Mouse (Mus musculus) left cerebral cortex, postnatal 14 days (tissue): ENCODE measurements around the gene Rps6kb1. TPM values are rescaled to one million over a fixed set of nuclear protein-coding genes. Genes with fewer than 3 reads are reported as not detected.
"Not testable (repeated sequence)": the region's sequence is repeated elsewhere in the genome, so short reads cannot be mapped to it uniquely, and the experiment has no call there.

Experiments used
- DNase-seq, 2 experiments: peaks; one replicate each; pipeline ENCODE4 v3.0.0; 2021 to 2022; ENCODE audit warnings: low spot score in 2 of 2, mixed read lengths in 1 of 2
- intact Hi-C: fragments of 180-260 bp; cut with DNase I; formaldehyde crosslinking; loops from one replicate; pipeline ENCODE4 v1.15.1; 2025
- microRNA-seq, 2 experiments: library from miRNA; unstranded; fragments of <30 nt; microRNA quantifications; one replicate each; pipeline ENCODE4 v1.2.0; 2022
- total RNA-seq, 2 experiments: library from RNA; stranded (reverse); gene quantifications; 2 replicates each; pipeline ENCODE4 v1.2.3; 2021

The Rps6kb1 gene
- total RNA-seq, 2 experiments from 2014 or later, result 38.5 to 38.7 TPM

GRCm38 (mm10) chr11:86497908-86498307, 46.7 kb downstream of the Rps6kb1 start:
- no peak for DNase-seq
- intact Hi-C loops, result no loop called here

- DNase-seq, result no peak
- intact Hi-C loops, result no loop called here
Measured at GRCm38 (mm10) chr11:86497356-86497755, 47.2 kb downstream of the Rps6kb1 start.

- no peak for DNase-seq
- intact Hi-C loops, result no loop called here
Measured at GRCm38 (mm10) chr11:86490782-86491181, 53.8 kb downstream of the Rps6kb1 start.

GRCm38 (mm10) chr11:86484910-86485510, 59.6 kb downstream of the Rps6kb1 start:
- intact Hi-C loops, result no loop called here
- peak; percentile 50 to 57 for DNase-seq

- intact Hi-C loops, result no loop called here
- peak; percentile 97 for DNase-seq
Measured at GRCm38 (mm10) chr11:86484101-86484868, 60.3 kb downstream of the Rps6kb1 start, which contains the start of gene Rnft1. Rnft1 (plus strand) TSS chr11:86484657.

GRCm38 (mm10) chr11:86473576-86473975, 71.0 kb downstream of the Rps6kb1 start:
- peak in 1 of 2 experiments; percentile 9 for DNase-seq
- intact Hi-C loops, result no loop called here

- intact Hi-C loops, result no loop called here
- peak; percentile 30 to 60 for DNase-seq
Measured at GRCm38 (mm10) chr11:86472771-86473171, 71.8 kb downstream of the Rps6kb1 start.

- intact Hi-C loops, result no loop called here
Measured at GRCm38 (mm10) chr11:86471785-86472184, 72.8 kb downstream of the Rps6kb1 start.

GRCm38 (mm10) chr11:86468971-86469370, 75.6 kb downstream of the Rps6kb1 start:
- DNase-seq, result no peak
- intact Hi-C loops, result no loop called here

More at GRCm38 (mm10) chr11:86471785-86472184, 72.8 kb downstream of the Rps6kb1 start:
- peak in 1 of 2 experiments; percentile 55 for DNase-seq

- DNase-seq, result no peak
- intact Hi-C loops, result no loop called here
Measured at GRCm38 (mm10) chr11:86468345-86468744, 76.3 kb downstream of the Rps6kb1 start.

GRCm38 (mm10) chr11:86464275-86464674, 80.3 kb downstream of the Rps6kb1 start:
- DNase-seq, result peak; percentile 71 to 78
- intact Hi-C loops, result not testable (repeated sequence)

GRCm38 (mm10) chr11:86462579-86462978, 82.0 kb downstream of the Rps6kb1 start:
- DNase-seq, result no peak
- intact Hi-C loops, result no loop called here

GRCm38 (mm10) chr11:86458866-86459265, 85.7 kb downstream of the Rps6kb1 start:
- intact Hi-C loops, result no loop called here
- no peak for DNase-seq

- intact Hi-C loops, result no loop called here
- peak in 1 of 2 experiments; percentile 18 for DNase-seq
Measured at GRCm38 (mm10) chr11:86457545-86457944, 87.1 kb downstream of the Rps6kb1 start.

GRCm38 (mm10) chr11:86453991-86454390, 90.6 kb downstream of the Rps6kb1 start:
- intact Hi-C loops, result no loop called here
- DNase-seq, result no peak

Small RNA genes within 50 kb of the gene (microRNA-seq; reads per million reads assigned to microRNA genes)
- 617 to 746 reads per million in 2 experiments for gene Mir21a

Other genes starting within 250 kb of the Rps6kb1 start
- 10 to 100 TPM; 60.3 to 68.0 TPM for gene Med13, start 187.2 kb downstream of the Rps6kb1 start, total RNA-seq
- 10 to 100 TPM; 24.4 to 25.3 TPM for gene Rnft1, start 60.1 kb downstream of the Rps6kb1 start, total RNA-seq
- 1 to 10 TPM; 6.7 to 7.2 TPM for gene Tubd1, start 186 bp upstream of the Rps6kb1 start, total RNA-seq
- gene Vmp1, start 139.0 kb upstream of the Rps6kb1 start, total RNA-seq, result 100 to 1,000 TPM; 194 TPM
- gene Ptrh2, start 139.2 kb upstream of the Rps6kb1 start, total RNA-seq, result 10 to 100 TPM in 1 of 2 experiments, 1 to 10 TPM in 1; 8.1 to 10.2 TPM
- gene Cltc, start 212.8 kb upstream of the Rps6kb1 start, total RNA-seq, result 100 to 1,000 TPM; 537 to 538 TPM